Mouse (Mus musculus) right cerebral cortex, postnatal 36 days (tissue): Measurements from ENCODE around the gene Gm6710.
"Not testable (repeated sequence)": the region's sequence is repeated elsewhere in the genome, so short reads cannot be mapped to it uniquely, and the experiment has no call there.

Experiments
- DNase-seq, 2 experiments: peaks; one replicate each; pipeline ENCODE4 v3.0.0; 2022; ENCODE audit warnings: low spot score in 2 of 2, mixed read lengths in 1 of 2

Gene Gm6710

DNA sequence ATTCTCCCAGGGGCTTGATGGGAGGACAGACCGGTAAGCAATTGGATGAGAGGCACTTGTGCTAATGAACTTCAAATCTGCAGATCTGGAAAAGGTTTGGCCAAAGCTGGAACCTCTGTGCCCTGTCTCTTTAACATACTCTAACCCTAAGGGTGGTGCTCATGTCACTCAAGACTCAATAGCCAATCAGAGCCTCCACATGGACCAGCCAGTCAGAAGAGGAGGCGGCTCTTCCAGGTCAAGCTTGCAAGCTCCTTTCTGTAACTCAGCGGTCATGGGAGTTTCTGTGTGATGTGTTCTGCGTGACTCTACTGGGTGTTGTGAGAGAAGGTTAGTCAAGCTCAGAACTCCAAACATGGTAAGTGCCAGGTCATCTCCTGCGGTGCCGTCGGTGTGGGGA is at the start of gene Gm6710:
TSS of gene Gm6710 (plus strand) at position 196 of the 400 bp plus-strand sequence.
- not testable (repeated sequence) for DNase-seq
